Mouse (Mus musculus) spleen, postnatal 10 days (tissue): ENCODE measurements around the gene Cacng2.

Experiments
- DNase-seq, 2 experiments: peaks; one replicate each; pipeline ENCODE4 v3.0.0; 2021 to 2022; ENCODE audit warnings: low spot score in 2 of 2

Gene Cacng2

DNA sequence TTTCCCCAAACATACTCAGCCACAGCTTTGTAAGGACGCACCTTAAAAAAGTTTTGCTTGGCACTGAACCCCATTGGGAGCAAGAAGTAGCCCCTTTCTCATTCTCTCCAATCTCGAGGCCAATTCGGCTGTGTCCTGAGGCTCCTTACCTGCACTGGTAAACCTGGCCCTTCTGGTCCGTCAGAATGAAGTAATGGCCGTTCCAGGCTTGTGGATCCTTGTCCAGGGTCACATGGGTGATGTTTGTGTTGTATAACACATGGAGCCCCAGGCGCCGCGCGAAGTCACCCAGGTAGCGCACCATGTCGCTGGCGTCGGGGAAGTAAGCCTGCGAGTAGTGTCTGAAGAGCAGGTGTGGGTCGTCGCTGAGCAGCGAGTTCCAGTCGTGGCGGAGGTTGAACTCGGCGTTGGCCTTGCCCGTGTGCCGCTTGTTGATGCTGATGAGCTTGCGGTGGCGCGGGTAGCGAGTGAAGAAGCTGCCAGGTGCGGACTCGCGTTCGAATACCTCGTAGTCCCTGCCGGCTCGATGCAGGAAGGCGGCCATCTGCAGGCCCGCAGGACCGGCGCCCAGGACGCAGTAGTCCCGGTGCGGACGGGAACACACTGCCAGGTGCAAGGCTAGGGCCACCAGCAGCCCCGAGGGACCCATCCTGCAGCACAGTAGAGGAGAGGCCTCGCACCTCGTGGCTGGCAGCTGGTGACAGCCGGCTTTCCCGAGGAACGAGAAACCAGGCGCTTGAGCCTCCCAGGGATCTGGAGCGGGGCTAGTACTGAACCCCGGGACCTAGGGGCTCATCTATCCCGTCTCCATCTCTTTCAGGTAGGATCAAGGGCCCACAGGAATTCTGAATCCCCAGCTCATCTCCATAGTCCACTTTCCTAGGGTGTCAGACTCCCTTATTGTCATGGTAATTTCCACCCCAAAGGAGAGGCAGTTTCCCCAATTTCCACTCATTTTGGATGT lies 164.1 kb downstream of the Cacng2 start:
- DNase-seq, result peak; percentile 15 to 31

DNA sequence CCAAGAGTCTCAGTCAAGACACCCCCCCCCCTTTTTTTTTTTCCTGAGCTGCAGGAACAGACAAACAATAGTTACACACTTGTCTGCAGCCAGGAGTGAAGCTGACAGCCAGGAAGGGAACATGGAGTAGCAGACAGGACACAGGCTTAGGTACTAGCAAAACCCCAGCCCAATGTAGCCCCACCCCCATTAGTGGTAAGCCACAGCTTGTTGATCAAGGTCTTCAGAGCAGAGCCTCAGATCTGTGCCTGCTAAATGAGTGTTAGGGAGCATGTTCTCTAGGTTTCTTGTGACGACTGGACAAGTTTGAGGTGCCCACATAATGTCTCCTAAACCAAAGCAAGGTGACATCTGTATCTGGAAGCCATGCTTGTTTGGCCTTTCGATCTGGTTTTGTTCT lies 165.5 kb downstream of the Cacng2 start:
- DNase-seq, result no peak

DNA sequence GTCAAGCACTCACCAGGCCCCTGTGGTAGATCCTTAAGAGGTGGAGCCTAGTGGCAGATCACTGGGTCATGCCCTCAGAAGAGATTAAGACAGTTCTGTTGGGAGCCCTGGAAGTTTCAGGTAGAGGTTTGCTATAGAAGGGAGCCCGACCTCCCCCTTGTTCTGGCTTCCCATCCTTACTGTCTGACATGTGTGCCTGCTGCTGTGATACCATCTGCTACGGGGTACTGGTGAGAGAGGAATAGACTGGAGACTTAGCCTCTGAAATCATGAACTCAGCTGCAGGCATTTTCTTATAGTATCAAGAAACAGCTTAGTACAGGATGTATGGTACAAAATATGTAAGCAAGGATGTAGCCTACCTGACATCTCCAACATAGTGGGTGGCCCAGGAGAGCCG lies 166.9 kb downstream of the Cacng2 start:
- DNase-seq, result no peak

DNA sequence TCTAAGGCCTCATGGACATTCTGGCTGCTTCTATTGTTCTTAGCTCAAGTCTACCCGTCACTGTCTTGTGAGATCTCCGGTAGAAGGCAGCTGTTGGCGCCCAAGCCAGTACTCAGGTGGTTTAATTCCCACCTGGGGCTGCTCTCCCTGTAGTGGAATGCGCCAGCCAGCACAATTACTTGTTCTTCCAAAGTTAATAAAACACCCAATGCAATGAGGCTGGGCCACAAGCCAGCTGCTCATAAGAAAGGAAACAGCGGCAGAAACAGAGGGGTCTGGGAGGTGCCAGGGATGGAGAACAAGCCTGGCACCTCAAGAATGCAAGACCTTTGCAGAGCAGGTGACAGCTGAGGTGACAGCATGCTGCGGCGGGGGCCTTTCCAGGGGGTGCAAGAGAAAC lies 170.8 kb downstream of the Cacng2 start:
- DNase-seq, result no peak

DNA sequence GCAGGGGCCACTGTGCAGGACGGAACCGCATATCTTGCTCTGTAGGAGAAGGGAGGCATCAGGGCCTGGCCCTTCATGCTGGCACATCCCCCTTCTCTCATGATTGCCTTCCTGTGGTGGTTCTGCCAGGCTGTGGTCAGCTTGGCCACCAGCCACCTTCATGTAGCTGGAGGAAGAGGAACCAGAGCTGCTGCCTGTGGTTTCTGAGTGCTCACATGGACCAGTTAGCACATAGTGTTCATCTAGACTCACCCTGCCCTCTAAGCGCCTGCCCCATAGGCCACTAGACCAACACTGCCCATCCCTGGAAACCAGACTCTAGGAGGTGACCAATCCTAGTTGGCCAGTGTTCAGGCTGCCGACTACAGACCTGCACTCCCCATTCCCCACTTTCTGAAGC lies 174.1 kb downstream of the Cacng2 start:
- peak in 1 of 2 experiments; percentile 43 for DNase-seq
